Mouse (Mus musculus): ENCODE measurements at regions not wholly inside any gene's neighbourhood (a gene's known extent, or its start where the extent isn't known, plus 50 kb on each side); places are given as distances from the start of the nearest gene placed in this dataset.

DNA sequence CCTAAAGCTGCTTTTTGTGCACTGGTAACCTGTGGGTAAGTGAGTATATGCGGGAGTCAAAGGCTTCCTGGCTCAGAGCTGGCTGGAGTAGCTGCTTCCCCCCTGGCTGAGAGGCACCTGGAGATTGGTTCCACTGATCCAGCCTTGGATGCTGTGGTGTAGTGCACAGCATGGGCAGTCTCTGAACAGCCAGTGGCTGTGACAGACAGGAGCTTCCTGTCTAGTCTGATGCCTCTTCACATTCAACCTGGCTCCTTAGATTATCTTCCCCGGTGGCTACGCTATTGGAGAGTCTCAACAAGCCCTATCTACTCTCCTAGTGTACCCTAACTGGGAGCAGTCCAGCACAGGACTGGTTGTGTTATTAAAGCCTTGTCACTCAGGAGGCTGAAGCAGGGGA, 160.4 kb upstream of the Adgrl2 start:
- TF ChIP-seq CHD2 (IDR thresholded peaks at IDR 0.05; ENCODE audit: low read length): no peak
- TF ChIP-seq HCFC1 (IDR thresholded peaks at IDR 0.05; ENCODE audit: low read depth, low read length): no peak
- TF ChIP-seq CTCF (conservative IDR thresholded peaks at IDR 0.05 in 1 of 2, IDR thresholded peaks at IDR 0.05 in 1 of 2; ENCODE audit: low read depth in 2 of 2, low read length in 2 of 2): no peak
- TF ChIP-seq MXI1 (IDR thresholded peaks at IDR 0.05; ENCODE audit: low read depth, low read length): no peak
- no peak for TF ChIP-seq ELF1 (IDR thresholded peaks at IDR 0.05; ENCODE audit: low read depth, low read length)
- TF ChIP-seq USF2 (conservative IDR thresholded peaks at IDR 0.05; ENCODE audit: low read depth, low read length): no peak
- TF ChIP-seq POLR2A (IDR thresholded peaks at IDR 0.05; ENCODE audit: low read depth, low read length): no peak
